Mouse (Mus musculus) midbrain, embryonic 15.5 days (tissue): ENCODE measurements around the gene Cnn2. TPM values are rescaled to one million over a fixed set of nuclear protein-coding genes. Genes with fewer than 3 reads are reported as not detected.

Source experiments
- ATAC-seq: fragments of 200-750 bp; cut with Nextera tagmentation; replicated peaks from 2 replicates; pipeline ENCODE4 v1.8.0; 2017; ENCODE audit warnings: moderate TSS enrichment
- H3K27ac ChIP-seq: fragments of 300-500 bp; sonication (generic); 2 replicates; pipeline ENCODE4 v1.5.1; 2015; ENCODE audit warnings: mild to moderate bottlenecking, inconsistent platforms
- H3K27me3 ChIP-seq: fragments of 300-500 bp; sonication (generic); replicated peaks from 2 replicates; pipeline ENCODE4 v1.6.1; 2015; ENCODE audit warnings: inconsistent platforms
- H3K36me3 ChIP-seq: fragments of 300-500 bp; sonication (generic); replicated peaks from 2 replicates; pipeline ENCODE4 v1.6.1; 2015; ENCODE audit warnings: inconsistent platforms
- H3K4me1 ChIP-seq: fragments of 300-500 bp; sonication (generic); 2 replicates; pipeline ENCODE4 v1.6.1; 2015; ENCODE audit warnings: inconsistent platforms
- H3K4me2 ChIP-seq: fragments of 300-500 bp; sonication (generic); 2 replicates; pipeline ENCODE4 v1.6.1; 2015; ENCODE audit warnings: inconsistent platforms, mild to moderate bottlenecking, moderate library complexity
- H3K4me3 ChIP-seq: fragments of 300-500 bp; sonication (generic); 2 replicates; pipeline ENCODE4 v1.5.1; 2015; ENCODE audit warnings: mild to moderate bottlenecking, inconsistent platforms
- H3K9ac ChIP-seq: fragments of 300-500 bp; sonication (generic); 2 replicates; pipeline ENCODE4 v1.6.1; 2015; ENCODE audit warnings: mild to moderate bottlenecking, inconsistent platforms
- H3K9me3 ChIP-seq: fragments of 300-500 bp; sonication (generic); 2 replicates; pipeline ENCODE4 v1.6.1; 2016; ENCODE audit warnings: inconsistent platforms
- WGBS: fragments of 180-500 bp; shearing (Covaris S2); methylation state at CpG from one replicate; pipeline ENCODE4 v1.1.7; 2015; ENCODE audit warnings: mixed read lengths; 5-methylcytosine and 5-hydroxymethylcytosine counted together
- polyA plus RNA-seq: library from polyadenylated mRNA; unstranded; fragments of >200 nt; fragmentation: Nextera tagmentation; extraction: Ambion mirVana; gene quantifications from 2 replicates; pipeline ENCODE4 v1.2.1, GENCODE M21; 2015

Gene Cnn2
- polyA plus RNA-seq, 1 experiment from 2014 or later: 28.6 TPM

DNA sequence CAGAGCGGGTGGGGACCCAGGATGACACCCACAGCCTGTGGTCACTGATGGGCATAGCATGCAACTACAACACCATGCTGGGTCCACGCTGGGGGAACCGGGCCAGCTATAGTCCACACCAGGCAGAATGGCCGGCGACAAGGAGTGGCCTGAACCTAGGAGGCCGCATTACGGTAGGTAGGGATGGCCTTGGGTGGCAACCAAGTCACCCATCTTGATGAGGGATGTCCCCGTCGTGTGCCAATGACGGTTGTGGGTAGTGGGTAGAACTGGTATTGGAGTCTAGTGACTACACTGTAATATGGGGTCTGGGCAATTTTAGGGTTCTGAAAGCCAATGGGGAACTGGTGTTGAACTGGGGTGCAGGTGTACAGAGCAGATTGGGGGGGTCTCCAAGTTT, 28.5 kb downstream of the Cnn2 start:
- Histone ChIP-seq H3K9me3 (no peaks in the 10 kb centered on the region), H3K4me1 (no peaks in the 10 kb centered on the region), H3K36me3 (no peaks in the 10 kb centered on the region), H3K9ac (no peak overlapping the region), H3K27ac (no peak overlapping the region), H3K4me3 (no peak overlapping the region), H3K27me3 (peaks cover 54% of the 10 kb centered on the region), H3K4me2 (no peak overlapping the region)
- no peak for ATAC-seq
- WGBS: 89% methylated on average over 10 of the region's 10 CpGs

- no peaks in the 10 kb centered on the region for H3K4me1 ChIP-seq
- H3K4me2 ChIP-seq: no peak overlapping the region
- H3K27ac ChIP-seq: no peak overlapping the region
- no peaks in the 10 kb centered on the region for H3K9me3 ChIP-seq
- H3K27me3 ChIP-seq: peaks cover 54% of the 10 kb centered on the region
- 69% methylated on average over 3 of the region's 3 CpGs for WGBS
- H3K9ac ChIP-seq: no peak overlapping the region
- H3K36me3 ChIP-seq: no peaks in the 10 kb centered on the region
- ATAC-seq: no peak
- H3K4me3 ChIP-seq: no peak overlapping the region
Observed at GRCm38 (mm10) chr10:80017361-80017760, 29.0 kb downstream of the Cnn2 start.

DNA sequence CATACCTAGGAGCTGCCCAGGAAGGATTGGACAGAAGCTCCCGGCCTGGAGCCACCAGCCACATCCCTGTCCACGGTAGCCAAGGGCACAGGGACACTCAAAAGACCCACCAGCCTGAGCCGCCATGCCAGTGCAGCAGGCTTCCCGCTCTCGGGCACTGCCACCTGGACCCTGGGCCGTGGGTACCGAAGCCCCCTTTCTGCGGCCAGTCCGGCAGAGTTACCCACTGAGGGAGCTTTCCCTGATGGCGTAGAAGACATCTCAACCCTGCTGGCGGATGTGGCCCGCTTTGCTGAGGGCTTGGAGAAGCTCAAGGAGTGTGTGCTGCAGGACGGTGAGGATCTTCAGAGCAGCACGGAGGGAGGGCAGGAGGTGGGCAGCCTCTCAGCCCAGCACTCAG, 29.4 kb downstream of the Cnn2 start:
- H3K4me2 ChIP-seq: no peak overlapping the region
- no peak overlapping the region for H3K9ac ChIP-seq
- WGBS: 83% methylated on average over 14 of the region's 14 CpGs
- no peak for ATAC-seq
- H3K36me3 ChIP-seq: no peaks in the 10 kb centered on the region
- no peak overlapping the region for H3K4me3 ChIP-seq
- H3K27ac ChIP-seq: no peak overlapping the region
- H3K9me3 ChIP-seq: no peaks in the 10 kb centered on the region
- H3K4me1 ChIP-seq: no peaks in the 10 kb centered on the region
- peaks cover 53% of the 10 kb centered on the region for H3K27me3 ChIP-seq

DNA sequence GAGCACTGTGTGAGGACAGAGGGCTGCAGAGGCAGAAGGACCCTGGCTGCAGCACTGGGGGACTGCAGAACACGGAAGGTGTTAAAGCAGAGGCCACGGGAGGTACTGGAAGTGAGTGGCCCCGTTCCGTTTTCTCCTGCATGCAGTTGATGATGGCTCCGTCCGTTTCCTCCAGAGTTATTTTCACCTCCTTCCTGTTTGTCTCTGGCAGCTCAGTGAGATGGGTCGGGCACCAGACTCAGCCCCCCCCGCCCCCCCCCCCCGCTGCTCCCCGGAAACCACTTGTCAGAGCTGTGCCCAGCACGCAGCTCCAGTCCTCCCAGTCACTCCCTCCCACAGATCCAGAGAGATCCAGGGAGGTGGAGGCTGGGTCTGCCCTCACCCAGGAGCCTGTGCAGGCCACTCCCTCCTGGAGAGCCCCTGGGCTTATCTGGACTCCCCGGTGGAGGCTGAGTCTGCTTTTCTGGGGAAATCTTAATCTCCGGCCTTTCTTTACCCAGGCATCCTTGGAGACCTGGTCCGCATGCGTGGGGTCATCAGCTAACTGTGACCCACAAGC, 30.4 kb downstream of the Cnn2 start:
- WGBS: 13% methylated on average over 13 of the region's 15 CpGs
- Histone ChIP-seq H3K4me1 (no peaks in the 10 kb centered on the region), H3K9me3 (no peaks in the 10 kb centered on the region), H3K4me3 (no peak overlapping the region), H3K4me2 (no peak overlapping the region), H3K36me3 (no peaks in the 10 kb centered on the region), H3K9ac (no peak overlapping the region), H3K27ac (no peak overlapping the region), H3K27me3 (peaks cover 42% of the 10 kb centered on the region)
- ATAC-seq: no peak

DNA sequence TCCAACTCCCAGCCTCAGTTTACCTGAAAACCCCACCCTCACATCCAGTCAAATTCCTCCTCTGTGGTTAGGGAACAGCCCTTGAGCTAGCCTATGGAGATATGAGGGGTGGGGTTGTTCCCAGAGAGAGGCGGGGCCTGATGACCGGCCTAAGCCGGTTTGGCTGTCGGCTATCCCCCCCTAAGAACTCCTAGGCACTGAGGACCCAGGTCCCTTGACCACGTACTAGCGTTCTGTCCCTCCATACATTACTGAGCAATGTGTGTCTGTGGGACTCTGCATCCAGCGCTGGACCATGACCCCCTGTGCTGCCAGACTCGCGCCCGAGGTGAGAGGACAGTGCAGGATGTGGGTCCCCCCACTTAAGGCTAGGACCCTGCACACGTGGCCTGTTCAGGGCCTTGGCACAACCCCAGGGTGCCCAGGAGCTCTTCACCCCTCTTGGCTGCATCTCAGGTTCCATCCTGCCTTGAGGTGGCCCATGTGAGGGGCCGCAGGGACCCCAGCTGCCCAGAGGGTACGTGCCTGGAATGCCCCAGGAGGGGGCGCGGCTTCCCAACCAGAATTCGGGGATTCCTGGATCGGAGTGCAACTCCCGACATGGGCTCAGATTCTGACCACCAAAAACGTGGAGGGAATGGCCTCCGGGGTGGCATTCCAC, 31.2 kb downstream of the Cnn2 start:
- ATAC-seq: no peak
- Histone ChIP-seq H3K9me3 (no peaks in the 10 kb centered on the region), H3K27me3 (peaks cover 34% of the 10 kb centered on the region), H3K4me2 (no peak overlapping the region), H3K4me3 (no peak overlapping the region), H3K27ac (no peak overlapping the region), H3K36me3 (no peaks in the 10 kb centered on the region), H3K9ac (no peak overlapping the region), H3K4me1 (no peaks in the 10 kb centered on the region)
- 6% methylated on average over 20 of the region's 20 CpGs for WGBS

DNA sequence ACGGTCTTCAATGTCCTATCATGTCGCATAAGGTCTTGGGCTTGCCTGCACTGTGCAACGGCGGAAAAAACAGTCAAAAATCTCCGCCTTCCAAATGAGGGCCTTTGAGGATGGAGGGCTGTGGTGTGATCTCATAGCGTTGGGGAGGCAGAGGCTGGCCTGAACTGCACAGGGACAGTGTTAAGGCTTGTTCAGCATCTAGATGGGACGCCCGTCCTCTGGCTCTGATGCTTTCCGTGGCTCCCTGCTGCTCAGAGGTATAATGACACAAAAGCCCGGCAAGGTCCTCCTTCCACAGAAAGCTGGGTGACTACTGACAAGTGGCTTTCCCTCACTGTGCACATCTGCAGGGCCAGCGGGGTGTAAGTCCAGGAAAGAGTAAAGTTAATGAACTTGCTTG, 31.8 kb downstream of the Cnn2 start:
- H3K4me1 ChIP-seq: no peaks in the 10 kb centered on the region
- H3K9me3 ChIP-seq: no peaks in the 10 kb centered on the region
- H3K27me3 ChIP-seq: peaks cover 29% of the 10 kb centered on the region
- no peak for ATAC-seq
- 21% methylated on average over 11 of the region's 11 CpGs for WGBS
- no peaks in the 10 kb centered on the region for H3K36me3 ChIP-seq
- no peak overlapping the region for H3K4me3 ChIP-seq
- no peak overlapping the region for H3K9ac ChIP-seq
- H3K4me2 ChIP-seq: no peak overlapping the region
- no peak overlapping the region for H3K27ac ChIP-seq

- no peaks in the 10 kb centered on the region for H3K4me1 ChIP-seq
- H3K4me3 ChIP-seq: no peak overlapping the region
- ATAC-seq: no peak
- peaks cover 23% of the 10 kb centered on the region for H3K27me3 ChIP-seq
- no peak overlapping the region for H3K27ac ChIP-seq
- H3K9ac ChIP-seq: no peak overlapping the region
- H3K36me3 ChIP-seq: no peaks in the 10 kb centered on the region
- no peak overlapping the region for H3K4me2 ChIP-seq
- H3K9me3 ChIP-seq: no peaks in the 10 kb centered on the region
- 85% methylated on average over 18 of the region's 18 CpGs for WGBS
Observed at GRCm38 (mm10) chr10:80020603-80021319, 32.4 kb downstream of the Cnn2 start.

- WGBS: 87% methylated on average over 13 of the region's 13 CpGs
Observed at GRCm38 (mm10) chr10:80021320-80021641, 32.9 kb downstream of the Cnn2 start.

DNA sequence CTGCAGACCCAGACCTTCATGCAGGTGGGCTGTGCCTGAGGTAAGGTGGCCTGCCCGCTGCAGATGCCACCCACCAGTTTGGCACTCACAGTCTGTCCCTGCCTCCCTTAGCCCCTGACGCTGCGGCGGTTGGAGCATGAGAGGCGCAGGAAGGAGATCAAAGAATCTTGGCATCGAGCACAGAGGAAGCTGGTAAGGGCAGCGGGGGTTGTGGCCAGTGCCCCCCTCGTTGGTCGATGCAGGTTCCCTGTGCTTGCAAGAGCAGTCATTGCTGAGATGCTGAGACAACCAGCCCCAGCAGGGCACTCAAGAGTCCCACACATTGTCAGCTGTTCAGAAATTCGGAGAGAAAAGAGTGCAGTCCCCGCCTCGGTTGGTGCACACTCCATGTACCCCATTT, 33.8 kb downstream of the Cnn2 start:
- Histone ChIP-seq H3K4me2 (no peak overlapping the region), H3K36me3 (no peaks in the 10 kb centered on the region), H3K9ac (no peak overlapping the region), H3K9me3 (no peaks in the 10 kb centered on the region), H3K4me3 (no peak overlapping the region), H3K27ac (no peak overlapping the region), H3K27me3 (peaks cover 22% of the 10 kb centered on the region), H3K4me1 (no peaks in the 10 kb centered on the region)
- 95% methylated on average over 12 of the region's 12 CpGs for WGBS
- ATAC-seq: no peak

More at GRCm38 (mm10) chr10:80021320-80021641, 32.9 kb downstream of the Cnn2 start:
- no peak for ATAC-seq
- H3K9ac ChIP-seq: no peak overlapping the region
- H3K27me3 ChIP-seq: peaks cover 22% of the 10 kb centered on the region
- no peak overlapping the region for H3K4me3 ChIP-seq
- no peak overlapping the region for H3K27ac ChIP-seq
- H3K9me3 ChIP-seq: no peaks in the 10 kb centered on the region
- H3K4me1 ChIP-seq: no peaks in the 10 kb centered on the region
- H3K36me3 ChIP-seq: no peaks in the 10 kb centered on the region
- no peak overlapping the region for H3K4me2 ChIP-seq

DNA sequence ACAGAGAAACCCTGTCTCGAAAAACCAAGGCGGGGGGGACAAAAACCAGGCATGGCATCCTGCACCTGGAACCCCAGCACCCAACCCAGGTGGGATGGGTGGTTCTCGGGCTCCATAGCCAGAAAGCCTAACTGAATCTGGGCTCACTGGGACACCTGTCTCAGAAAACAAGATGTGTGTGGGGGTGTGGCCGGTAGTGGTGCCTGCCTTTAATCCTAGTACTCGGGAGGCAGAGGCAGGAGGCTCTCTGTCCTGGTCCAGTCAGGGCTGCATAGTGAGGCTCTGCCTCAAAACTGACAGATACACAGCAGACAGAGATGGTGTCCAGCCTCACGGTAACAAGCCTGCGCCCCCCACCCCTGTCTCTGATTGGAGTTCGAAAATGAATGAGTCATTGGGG, 34.4 kb downstream of the Cnn2 start:
- Histone ChIP-seq H3K9ac (no peak overlapping the region), H3K9me3 (no peaks in the 10 kb centered on the region), H3K4me2 (no peak overlapping the region), H3K4me3 (no peak overlapping the region), H3K36me3 (no peaks in the 10 kb centered on the region), H3K27ac (no peak overlapping the region), H3K4me1 (no peaks in the 10 kb centered on the region), H3K27me3 (peaks cover 20% of the 10 kb centered on the region)
- WGBS: 91% methylated on average over 8 of the region's 8 CpGs
- ATAC-seq: no peak

GRCm38 (mm10) chr10:80023758-80024157, 35.4 kb downstream of the Cnn2 start:
- ATAC-seq: no peak
- 90% methylated on average over 5 of the region's 5 CpGs for WGBS

GRCm38 (mm10) chr10:80024229-80025043, 36.1 kb downstream of the Cnn2 start:
- no peak overlapping the region for H3K4me3 ChIP-seq
- WGBS: 75% methylated on average over 15 of the region's 15 CpGs

More at GRCm38 (mm10) chr10:80023758-80024157, 35.4 kb downstream of the Cnn2 start:
- Histone ChIP-seq H3K27me3 (peaks cover 16% of the 10 kb centered on the region), H3K4me2 (no peak overlapping the region), H3K9me3 (no peaks in the 10 kb centered on the region), H3K36me3 (no peaks in the 10 kb centered on the region), H3K27ac (no peak overlapping the region), H3K4me3 (no peak overlapping the region), H3K4me1 (no peaks in the 10 kb centered on the region), H3K9ac (no peak overlapping the region)

More at GRCm38 (mm10) chr10:80024229-80025043, 36.1 kb downstream of the Cnn2 start:
- no peak overlapping the region for H3K4me2 ChIP-seq
- H3K9me3 ChIP-seq: no peaks in the 10 kb centered on the region
- ATAC-seq: no peak
- H3K4me1 ChIP-seq: no peaks in the 10 kb centered on the region
- H3K36me3 ChIP-seq: no peaks in the 10 kb centered on the region
- no peak overlapping the region for H3K9ac ChIP-seq
- peaks cover 9% of the 10 kb centered on the region for H3K27me3 ChIP-seq
- no peak overlapping the region for H3K27ac ChIP-seq
